Mouse (Mus musculus): Measurements from ENCODE around the gene Igsf8. TPM values are rescaled to one million over a fixed set of nuclear protein-coding genes. Genes with fewer than 3 reads are reported as not detected.

Gene Igsf8
- polyA plus RNA-seq, 1 experiment from 2014 or later, result 42.5 TPM

- H3K9me3 ChIP-seq (ENCODE audit: control insufficient read depth, low read length), result no peaks in the 10 kb centered on the region
- H3K27ac ChIP-seq (ENCODE audit: low read length), result peak overlapping the region; percentile 67
- H3K36me3 ChIP-seq (ENCODE audit: control insufficient read depth, insufficient read depth, low read length), result no peaks in the 10 kb centered on the region
- H3K9ac ChIP-seq (ENCODE audit: low read length), result peak overlapping the region; percentile 57
- 64% methylated on average over 6 of the region's 6 CpGs for WGBS
- H3K4me2 ChIP-seq (ENCODE audit: low read depth, low read length), result peak overlapping the region; percentile 51
- H3K4me3 ChIP-seq (ENCODE audit: low read length), result peak overlapping the region; percentile 36
- no peaks in the 10 kb centered on the region for H3K27me3 ChIP-seq (ENCODE audit: control insufficient read depth, insufficient read depth, low read depth, low read length)
- ATAC-seq (ENCODE audit: low read depth), result no peak; the same call in none of the 2 replicates
- H3K4me1 ChIP-seq (replicated peaks; ENCODE audit: control insufficient read depth, insufficient read depth, low read length), result peaks cover 21% of the 10 kb centered on the region
Observed at GRCm38 (mm10) chr1:172296816-172297510, 35.5 kb downstream of the Igsf8 start.

DNA sequence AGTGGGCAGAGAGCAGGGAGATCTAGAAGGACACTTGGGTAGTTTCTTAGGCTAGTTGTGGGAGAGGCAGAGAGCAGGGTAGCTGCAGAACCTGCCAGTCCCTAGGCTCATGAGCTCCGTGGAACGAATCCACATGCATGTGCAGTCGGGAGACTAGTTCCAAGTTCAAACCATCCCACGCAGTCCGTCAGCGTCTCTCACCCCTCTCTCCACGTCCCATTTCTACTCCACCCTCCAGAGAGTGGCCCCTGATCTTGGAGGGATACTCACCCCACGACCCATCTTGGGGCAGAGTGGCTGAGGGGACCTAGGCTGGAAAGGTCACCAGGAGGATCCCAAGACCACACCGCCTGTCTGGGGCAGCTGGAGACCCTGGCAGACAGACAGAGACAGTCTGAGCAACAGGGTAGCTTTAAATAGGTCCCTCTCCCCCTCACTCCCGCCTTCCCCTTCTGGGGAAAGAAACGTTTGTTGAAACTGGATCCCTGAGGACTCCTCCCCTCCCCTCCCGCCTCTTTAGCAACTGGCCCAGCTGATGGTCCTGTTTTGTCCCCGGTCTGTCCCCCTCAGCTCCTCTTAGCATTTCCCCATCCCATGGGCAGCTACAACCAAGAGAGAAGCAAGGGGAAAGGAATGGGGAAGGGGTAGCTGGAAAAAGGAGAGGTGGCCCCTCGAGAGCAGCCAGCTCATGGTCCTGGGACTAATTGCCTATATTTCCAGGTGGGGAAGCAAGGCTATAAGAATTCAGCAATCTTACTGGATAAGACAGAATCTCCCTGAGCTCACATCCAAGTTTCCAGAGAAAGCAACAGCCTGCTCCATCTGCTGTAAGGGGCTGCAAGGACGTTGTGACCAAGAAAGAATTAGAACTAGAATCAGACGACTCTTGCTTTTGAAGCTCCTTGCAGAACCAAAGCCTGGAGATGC is 36.4 kb downstream of the Igsf8 start, which contains the start of gene Atp1a2:
TSS of gene Atp1a2 (minus strand) at position 454 of the 927 bp plus-strand sequence.
- H3K4me1 ChIP-seq (replicated peaks; ENCODE audit: control insufficient read depth, insufficient read depth, low read length), result peaks cover 21% of the 10 kb centered on the region

DNA sequence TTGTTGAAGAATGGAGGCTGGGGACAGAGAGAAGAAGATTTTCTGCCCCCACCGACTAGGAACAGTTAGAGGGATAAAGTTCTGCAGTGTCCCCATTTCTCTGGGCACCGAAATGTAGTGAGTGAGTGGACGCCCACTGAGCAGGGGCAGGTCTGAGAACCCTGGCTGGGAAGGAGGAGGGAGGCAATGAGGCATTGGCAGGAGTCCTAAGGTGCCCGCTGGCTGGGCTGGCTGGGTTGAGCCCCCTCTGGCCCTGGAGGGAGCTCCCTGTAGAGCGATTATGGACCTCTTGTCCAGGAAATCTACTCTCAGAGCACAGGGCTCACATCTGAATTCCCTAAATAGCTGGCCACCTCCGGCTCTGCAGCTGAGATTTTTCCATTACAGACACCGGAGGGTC is 38.1 kb downstream of the Igsf8 start:
- H3K4me1 ChIP-seq (replicated peaks; ENCODE audit: control insufficient read depth, insufficient read depth, low read length), result peaks cover 21% of the 10 kb centered on the region
- no peaks in the 10 kb centered on the region for H3K9me3 ChIP-seq (ENCODE audit: control insufficient read depth, low read length)
- H3K4me2 ChIP-seq (ENCODE audit: low read depth, low read length), result no peak overlapping the region
- no peak overlapping the region for H3K9ac ChIP-seq (ENCODE audit: low read length)
- no peak overlapping the region for H3K4me3 ChIP-seq (ENCODE audit: low read length)
- no peaks in the 10 kb centered on the region for H3K36me3 ChIP-seq (ENCODE audit: control insufficient read depth, insufficient read depth, low read length)
- H3K27ac ChIP-seq (ENCODE audit: low read length), result no peak overlapping the region
- ATAC-seq (ENCODE audit: low read depth), result no peak
- WGBS, result 65% methylated on average over 7 of the region's 7 CpGs
- no peaks in the 10 kb centered on the region for H3K27me3 ChIP-seq (ENCODE audit: control insufficient read depth, insufficient read depth, low read depth, low read length)

More for the DNA sequence above, 36.4 kb downstream of the Igsf8 start, which contains the start of gene Atp1a2:
- WGBS, result 8% methylated on average over 16 of the region's 16 CpGs
- H3K27ac ChIP-seq (ENCODE audit: low read length), result peak within 1 kb of the TSS; percentile 67
- H3K27me3 ChIP-seq (ENCODE audit: control insufficient read depth, insufficient read depth, low read depth, low read length), result no peaks in the 10 kb centered on the region
- peak; percentile 78 for ATAC-seq (ENCODE audit: low read depth)
- H3K36me3 ChIP-seq (ENCODE audit: control insufficient read depth, insufficient read depth, low read length), result no peaks in the 10 kb centered on the region
- peak within 1 kb of the TSS; percentile 36 for H3K4me3 ChIP-seq (ENCODE audit: low read length)
- peak within 1 kb of the TSS; percentile 51 for H3K4me2 ChIP-seq (ENCODE audit: low read depth, low read length)
- no peaks in the 10 kb centered on the region for H3K9me3 ChIP-seq (ENCODE audit: control insufficient read depth, low read length)
- peak within 1 kb of the TSS; percentile 57 for H3K9ac ChIP-seq (ENCODE audit: low read length)

DNA sequence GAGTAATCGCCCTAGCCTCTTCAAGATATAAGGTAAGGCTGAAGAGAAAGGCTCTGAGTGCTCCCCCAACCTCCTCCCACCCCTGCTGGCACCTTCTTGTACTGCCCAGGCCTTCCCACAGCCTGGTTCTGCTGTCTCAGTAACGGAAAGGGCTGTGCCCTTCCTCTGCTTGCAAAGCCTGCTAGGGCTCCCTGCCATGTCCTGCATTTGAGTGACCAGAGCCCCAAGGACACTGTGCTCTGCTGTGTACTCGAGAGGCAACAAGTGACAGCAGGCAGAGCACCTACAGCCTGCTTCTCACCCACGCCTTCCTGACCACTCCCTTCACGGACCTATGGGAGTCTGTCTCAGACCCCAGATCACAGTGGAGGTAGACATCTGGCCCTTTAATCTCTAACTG is 38.8 kb downstream of the Igsf8 start:
- Histone ChIP-seq H3K4me2 (ENCODE audit: low read depth, low read length) (no peak overlapping the region), H3K27ac (ENCODE audit: low read length) (no peak overlapping the region), H3K4me3 (ENCODE audit: low read length) (no peak overlapping the region), H3K9me3 (ENCODE audit: control insufficient read depth, low read length) (no peaks in the 10 kb centered on the region), H3K27me3 (ENCODE audit: control insufficient read depth, insufficient read depth, low read depth, low read length) (no peaks in the 10 kb centered on the region), H3K36me3 (ENCODE audit: control insufficient read depth, insufficient read depth, low read length) (no peaks in the 10 kb centered on the region), H3K4me1 (replicated peaks; ENCODE audit: control insufficient read depth, insufficient read depth, low read length) (peaks cover 19% of the 10 kb centered on the region), H3K9ac (ENCODE audit: low read length) (no peak overlapping the region)
- WGBS, result 66% methylated on average over 5 of the region's 5 CpGs
- ATAC-seq (ENCODE audit: low read depth), result no peak

GRCm38 (mm10) chr1:172301180-172301579 is 39.7 kb downstream of the Igsf8 start:
- H3K27ac ChIP-seq (ENCODE audit: low read length), result no peak overlapping the region
- no peaks in the 10 kb centered on the region for H3K36me3 ChIP-seq (ENCODE audit: control insufficient read depth, insufficient read depth, low read length)
- H3K4me3 ChIP-seq (ENCODE audit: low read length), result no peak overlapping the region
- no peaks in the 10 kb centered on the region for H3K9me3 ChIP-seq (ENCODE audit: control insufficient read depth, low read length)
- 53% methylated on average over 12 of the region's 12 CpGs for WGBS
- no peaks in the 10 kb centered on the region for H3K27me3 ChIP-seq (ENCODE audit: control insufficient read depth, insufficient read depth, low read depth, low read length)
- H3K4me2 ChIP-seq (ENCODE audit: low read depth, low read length), result no peak overlapping the region
- peaks cover 10% of the 10 kb centered on the region for H3K4me1 ChIP-seq (replicated peaks; ENCODE audit: control insufficient read depth, insufficient read depth, low read length)
- no peak overlapping the region for H3K9ac ChIP-seq (ENCODE audit: low read length)
- no peak for ATAC-seq (ENCODE audit: low read depth)

GRCm38 (mm10) chr1:172302311-172302710 is 40.9 kb downstream of the Igsf8 start:
- Histone ChIP-seq H3K9ac (ENCODE audit: low read length) (no peak overlapping the region), H3K27ac (ENCODE audit: low read length) (no peak overlapping the region), H3K4me3 (ENCODE audit: low read length) (no peak overlapping the region), H3K4me1 (replicated peaks; ENCODE audit: control insufficient read depth, insufficient read depth, low read length) (peaks cover 2% of the 10 kb centered on the region), H3K27me3 (ENCODE audit: control insufficient read depth, insufficient read depth, low read depth, low read length) (no peaks in the 10 kb centered on the region), H3K36me3 (ENCODE audit: control insufficient read depth, insufficient read depth, low read length) (no peaks in the 10 kb centered on the region), H3K9me3 (ENCODE audit: control insufficient read depth, low read length) (no peaks in the 10 kb centered on the region), H3K4me2 (ENCODE audit: low read depth, low read length) (no peak overlapping the region)
- WGBS, result 58% methylated on average over 3 of the region's 3 CpGs
- no peak for ATAC-seq (ENCODE audit: low read depth)

DNA sequence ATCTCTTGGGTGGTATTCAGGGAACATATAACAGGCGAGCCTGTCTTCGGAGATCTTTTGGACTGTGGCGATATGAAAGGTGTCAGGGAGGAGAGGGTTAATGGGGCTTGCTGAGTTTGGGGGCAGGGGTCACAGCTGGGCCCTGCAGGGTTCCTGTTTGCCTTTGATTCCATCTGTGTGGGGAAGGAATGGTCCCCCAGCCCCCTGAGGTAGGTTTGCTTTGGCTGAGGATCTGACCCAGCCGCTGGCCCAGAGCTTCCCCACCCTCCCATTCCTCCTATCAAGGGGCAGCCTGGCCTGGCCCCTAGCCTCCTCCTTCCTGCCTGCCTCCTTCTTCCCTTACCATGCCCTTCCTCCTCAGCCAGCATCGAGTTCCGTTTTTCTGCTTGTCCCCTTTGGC is 41.4 kb downstream of the Igsf8 start:
- no peaks in the 10 kb centered on the region for H3K36me3 ChIP-seq (ENCODE audit: control insufficient read depth, insufficient read depth, low read length)
- H3K4me2 ChIP-seq (ENCODE audit: low read depth, low read length), result no peak overlapping the region
- no peak for ATAC-seq (ENCODE audit: low read depth)
- no peaks in the 10 kb centered on the region; the same call in none of the 2 replicates for H3K4me1 ChIP-seq (replicated peaks; ENCODE audit: control insufficient read depth, insufficient read depth, low read length)
- no peak overlapping the region for H3K9ac ChIP-seq (ENCODE audit: low read length)
- no peaks in the 10 kb centered on the region for H3K27me3 ChIP-seq (ENCODE audit: control insufficient read depth, insufficient read depth, low read depth, low read length)
- 31% methylated on average over 6 of the region's 6 CpGs for WGBS
- no peak overlapping the region for H3K27ac ChIP-seq (ENCODE audit: low read length)
- H3K4me3 ChIP-seq (ENCODE audit: low read length), result no peak overlapping the region
- no peaks in the 10 kb centered on the region for H3K9me3 ChIP-seq (ENCODE audit: control insufficient read depth, low read length)

DNA sequence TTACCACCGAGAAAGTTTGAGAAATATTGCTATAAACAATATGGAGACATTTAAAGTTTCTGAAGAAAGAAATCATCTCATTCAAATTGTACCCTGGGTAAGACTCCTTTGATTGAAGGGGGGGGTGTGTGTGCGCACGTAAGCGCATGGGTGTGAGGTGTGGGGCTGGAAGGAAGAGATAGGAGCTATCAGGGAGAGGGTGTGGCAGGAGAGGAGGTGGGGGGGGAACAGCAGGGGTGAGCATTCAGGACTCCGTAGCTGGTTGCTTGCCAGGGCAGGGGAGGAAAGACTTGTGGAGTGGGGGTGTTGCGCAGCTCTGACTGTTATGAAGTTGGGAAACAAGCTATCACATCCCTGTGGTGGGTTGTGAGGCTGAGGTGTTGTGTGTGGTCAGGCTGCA is 43.0 kb downstream of the Igsf8 start:
- Histone ChIP-seq H3K9me3 (ENCODE audit: control insufficient read depth, low read length) (no peaks in the 10 kb centered on the region), H3K4me2 (ENCODE audit: low read depth, low read length) (no peak overlapping the region), H3K4me1 (replicated peaks; ENCODE audit: control insufficient read depth, insufficient read depth, low read length) (peaks cover 5% of the 10 kb centered on the region; the same call in 1 of the 2 replicates), H3K27me3 (ENCODE audit: control insufficient read depth, insufficient read depth, low read depth, low read length) (no peaks in the 10 kb centered on the region), H3K4me3 (ENCODE audit: low read length) (no peak overlapping the region), H3K9ac (ENCODE audit: low read length) (no peak overlapping the region), H3K27ac (ENCODE audit: low read length) (no peak overlapping the region), H3K36me3 (ENCODE audit: control insufficient read depth, insufficient read depth, low read length) (no peaks in the 10 kb centered on the region)
- 60% methylated on average over 6 of the region's 6 CpGs for WGBS
- ATAC-seq (ENCODE audit: low read depth), result no peak

- ATAC-seq (ENCODE audit: low read depth), result no peak
- no peaks in the 10 kb centered on the region for H3K27me3 ChIP-seq (ENCODE audit: control insufficient read depth, insufficient read depth, low read depth, low read length)
- H3K27ac ChIP-seq (ENCODE audit: low read length), result no peak overlapping the region
- no peaks in the 10 kb centered on the region for H3K9me3 ChIP-seq (ENCODE audit: control insufficient read depth, low read length)
- no peak overlapping the region for H3K9ac ChIP-seq (ENCODE audit: low read length)
- WGBS, result 83% methylated on average over 2 of the region's 2 CpGs
- no peaks in the 10 kb centered on the region for H3K36me3 ChIP-seq (ENCODE audit: control insufficient read depth, insufficient read depth, low read length)
- peaks cover 8% of the 10 kb centered on the region for H3K4me1 ChIP-seq (replicated peaks; ENCODE audit: control insufficient read depth, insufficient read depth, low read length)
- no peak overlapping the region for H3K4me2 ChIP-seq (ENCODE audit: low read depth, low read length)
- no peak overlapping the region for H3K4me3 ChIP-seq (ENCODE audit: low read length)
Observed at GRCm38 (mm10) chr1:172305153-172305552, 43.7 kb downstream of the Igsf8 start.

All from lung, embryonic 16.5 days (tissue).